Mouse (Mus musculus) spleen, adult 2 months (tissue): ENCODE measurements around the gene 1110008L16Rik.
A peak's percentile ranks its signal among the peaks of the same experiment; 100 is the strongest.

ENCODE experiments used
- CTCF ChIP-seq: fragments of 200-500 bp; IDR thresholded peaks from 2 replicates; pipeline ENCODE4 v1.5.1; 2011; ENCODE audit warnings: mild to moderate bottlenecking, inconsistent platforms; ENCODE audit not compliant: insufficient read depth, insufficient read length, insufficient replicate concordance; ENCODE audit errors: extremely low read depth
- POLR2A ChIP-seq: fragments of 200-500 bp; IDR thresholded peaks from 2 replicates; pipeline ENCODE4 v1.6.1; 2011; ENCODE audit warnings: low read depth, low read length, inconsistent platforms

DNA sequence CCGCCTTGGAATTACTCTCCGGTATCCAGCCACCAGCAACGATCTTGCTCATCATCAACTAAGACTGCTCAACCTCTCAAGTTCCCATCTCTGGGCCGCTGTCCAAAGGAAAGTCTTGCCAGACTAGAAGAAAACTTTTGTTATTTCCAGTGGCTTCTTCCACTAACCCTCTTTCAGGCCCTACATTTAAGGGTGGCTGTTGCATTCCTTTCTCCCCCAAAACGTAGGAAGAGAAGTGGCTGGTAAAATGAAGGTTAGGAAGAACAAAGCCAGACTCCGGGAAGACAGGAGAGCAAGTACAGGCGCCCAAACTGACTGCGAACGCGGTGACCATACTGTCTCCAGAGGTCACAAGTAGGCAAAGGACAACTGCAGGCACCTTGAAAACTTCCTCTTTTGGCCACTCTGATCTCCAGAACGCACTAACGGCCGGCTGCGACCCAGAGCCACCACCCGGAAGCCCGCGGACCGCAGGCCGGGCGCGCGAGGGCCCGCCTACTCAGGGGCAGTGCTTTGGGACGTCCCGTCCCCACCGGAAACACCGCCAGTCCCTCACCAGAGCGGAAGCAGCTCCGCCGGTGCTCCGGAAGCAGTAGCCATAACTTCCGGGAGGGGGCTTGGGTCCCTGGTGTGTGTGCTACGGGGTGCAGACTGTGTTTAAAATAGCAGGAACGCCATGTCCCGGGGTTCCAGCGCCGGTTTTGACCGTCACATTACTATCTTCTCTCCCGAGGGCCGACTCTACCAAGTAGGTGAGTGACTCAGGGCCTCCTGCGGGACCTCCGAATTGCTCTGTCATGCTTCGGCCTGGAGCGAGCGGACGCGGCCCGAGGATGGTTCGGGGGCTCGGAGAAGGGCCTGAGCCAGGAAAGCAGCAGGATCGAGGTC lies 99.1 kb downstream of the 1110008L16Rik start:
- TF ChIP-seq CTCF = no peak
- peak; percentile 84 for TF ChIP-seq POLR2A
